Mouse (Mus musculus): Measurements from ENCODE around the gene Orai2. TPM values are rescaled to one million over a fixed set of nuclear protein-coding genes. Genes with fewer than 3 reads are reported as not detected.
"Not testable (repeated sequence)": the region's sequence is repeated elsewhere in the genome, so short reads cannot be mapped to it uniquely, and the experiment has no call there.

The Orai2 gene
- total RNA-seq (2022), result 10 to 100 TPM; 46.5 to 53.3 (median 49.2) TPM

DNA sequence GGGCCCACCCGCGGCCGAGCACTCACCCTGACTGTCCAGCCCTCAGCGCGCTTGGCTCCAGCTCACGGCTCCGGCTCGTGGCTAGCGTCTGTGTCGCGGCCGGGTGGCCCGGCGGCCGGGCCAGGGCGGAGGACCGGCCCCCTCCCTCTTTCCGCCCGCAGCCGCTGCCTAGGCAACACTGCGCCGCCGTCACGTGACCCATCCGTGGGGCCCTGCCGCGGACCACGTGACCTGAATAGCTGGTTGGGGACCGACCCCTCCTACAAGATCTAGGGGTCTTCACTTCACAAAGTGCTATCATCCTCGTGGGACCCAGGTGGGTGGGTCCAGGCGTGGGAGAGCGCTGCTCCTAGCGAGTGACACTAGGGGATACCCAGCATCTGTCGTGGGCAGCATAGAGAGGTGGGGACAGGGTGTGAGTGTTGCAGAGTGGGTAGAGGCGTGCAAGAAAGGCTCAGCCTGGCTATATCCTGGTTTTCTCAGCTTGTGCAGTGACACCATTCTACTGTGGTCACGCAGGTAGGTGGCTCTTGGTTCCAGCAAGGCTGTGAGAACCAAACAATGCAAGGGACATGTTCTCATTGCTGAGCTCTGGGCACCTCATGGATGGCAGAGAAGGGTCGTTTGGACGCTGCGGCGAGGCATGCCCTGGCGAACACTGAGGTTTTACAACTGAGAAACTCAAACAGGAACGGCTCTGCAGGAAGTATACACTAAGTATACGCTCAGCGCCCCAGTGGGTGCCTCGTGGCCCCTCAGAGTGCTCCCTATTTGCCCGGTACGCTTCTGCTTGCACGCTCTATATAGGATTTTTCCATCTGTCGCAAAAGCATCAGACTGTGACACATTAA is at the start of gene Orai2:
TSS of gene Orai2 (minus strand) at position 202 of the 851 bp plus-strand sequence.
- DNase-seq (ENCODE audit: low spot score in 2 of 2), result peak; percentile 75 to 78

DNA sequence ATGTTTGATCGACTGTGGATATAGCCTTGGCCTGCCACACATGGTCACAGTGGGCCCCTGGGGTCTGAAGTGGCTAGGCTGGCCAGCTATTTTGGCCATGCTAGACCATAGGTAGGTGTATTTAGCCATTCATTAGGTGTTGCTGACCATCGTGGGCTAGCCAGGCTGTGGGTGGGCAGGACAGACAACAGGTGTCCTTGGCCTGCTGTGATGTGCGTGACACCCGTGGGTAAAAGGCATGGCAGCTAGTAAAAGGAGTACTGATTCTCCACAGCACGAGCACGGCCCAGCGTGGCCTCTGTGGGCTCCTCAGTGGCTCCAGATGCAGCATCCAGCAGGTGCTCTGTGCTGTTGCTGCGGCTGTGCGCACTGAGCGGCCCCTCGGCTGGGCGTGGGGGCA is 48.1 kb upstream of the Orai2 start:
- no peak for DNase-seq (ENCODE audit: low spot score in 2 of 2)

- DNase-seq (ENCODE audit: low spot score in 2 of 2), result no peak
Measured at GRCm38 (mm10) chr5:136217932-136218381, 47.4 kb upstream of the Orai2 start.

- DNase-seq (ENCODE audit: low spot score in 2 of 2), result no peak
Measured at GRCm38 (mm10) chr5:136217004-136217665, 46.6 kb upstream of the Orai2 start.

DNA sequence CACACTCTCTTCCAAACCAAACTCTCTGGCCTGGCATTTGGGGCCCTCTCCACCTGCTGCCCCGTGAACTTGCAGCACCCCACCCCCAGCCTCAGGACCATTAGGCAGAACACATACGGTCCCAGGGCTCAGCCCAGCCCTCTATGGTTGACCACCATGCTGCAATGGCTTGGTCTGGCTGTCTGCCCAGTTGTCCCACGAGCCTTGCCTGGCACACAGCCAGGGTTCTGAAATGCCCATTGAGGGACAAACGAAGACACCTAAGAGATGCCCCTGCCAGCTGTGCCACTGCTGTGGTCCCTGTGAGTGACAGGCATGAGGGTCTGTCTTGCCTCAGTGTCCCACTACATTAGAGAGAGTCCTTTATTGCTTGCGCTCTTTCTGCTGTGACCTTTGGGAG is 45.4 kb upstream of the Orai2 start:
- DNase-seq (ENCODE audit: low spot score in 2 of 2), result no peak

GRCm38 (mm10) chr5:136215211-136215610 is 44.7 kb upstream of the Orai2 start:
- DNase-seq (ENCODE audit: low spot score in 2 of 2), result no peak

- DNase-seq (ENCODE audit: low spot score in 2 of 2), result no peak
Measured at GRCm38 (mm10) chr5:136213716-136214115, 43.2 kb upstream of the Orai2 start.

DNA sequence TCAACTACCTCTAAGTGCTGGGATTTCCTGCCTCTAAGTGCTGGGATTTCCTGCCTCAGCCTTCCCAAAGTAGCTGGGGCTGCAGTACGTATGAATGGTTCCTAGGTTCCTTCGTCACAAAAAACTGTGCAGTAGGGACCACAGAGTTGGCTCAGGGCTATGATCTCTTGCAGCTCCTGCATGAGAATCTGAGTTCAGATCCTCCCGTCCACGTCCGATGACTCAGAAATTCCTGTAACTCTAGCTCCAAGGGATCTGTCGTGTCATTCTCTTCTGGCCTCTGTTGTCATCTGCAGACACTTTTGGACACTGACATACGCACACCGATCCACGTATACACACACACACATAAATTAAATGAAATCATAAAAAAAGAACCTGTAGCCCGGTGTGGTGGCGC is 42.2 kb upstream of the Orai2 start:
- DNase-seq (ENCODE audit: low spot score in 2 of 2), result no peak

GRCm38 (mm10) chr5:136211341-136212102 is 41.0 kb upstream of the Orai2 start:
- DNase-seq (ENCODE audit: low spot score in 2 of 2), result not testable (repeated sequence)

- DNase-seq (ENCODE audit: low spot score in 2 of 2), result no peak
Measured at GRCm38 (mm10) chr5:136210549-136210948, 40.0 kb upstream of the Orai2 start.

GRCm38 (mm10) chr5:136201832-136202231 is 31.3 kb upstream of the Orai2 start:
- peak in 1 of 2 experiments; percentile 25 for DNase-seq (ENCODE audit: low spot score in 2 of 2)

DNA sequence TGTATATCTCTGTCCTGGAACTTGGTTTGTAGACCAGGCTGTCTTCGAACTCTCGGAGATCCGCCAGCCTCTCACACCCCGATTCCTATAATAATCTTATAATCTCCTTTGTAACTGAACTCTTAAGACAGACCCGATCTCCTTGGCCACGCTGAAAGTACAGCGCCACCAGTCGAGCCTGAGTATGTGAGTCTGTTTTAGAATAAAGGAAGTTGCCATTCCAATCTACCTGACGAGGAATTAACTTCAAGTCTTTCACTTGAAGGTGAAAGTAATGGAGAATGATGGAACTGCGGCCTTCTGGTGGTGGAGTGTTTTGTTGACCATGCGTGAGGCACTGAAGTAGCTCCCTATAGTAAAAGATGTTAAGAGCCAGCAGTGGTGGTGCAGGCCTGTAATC is 29.0 kb upstream of the Orai2 start:
- DNase-seq (ENCODE audit: low spot score in 2 of 2), result no peak

DNA sequence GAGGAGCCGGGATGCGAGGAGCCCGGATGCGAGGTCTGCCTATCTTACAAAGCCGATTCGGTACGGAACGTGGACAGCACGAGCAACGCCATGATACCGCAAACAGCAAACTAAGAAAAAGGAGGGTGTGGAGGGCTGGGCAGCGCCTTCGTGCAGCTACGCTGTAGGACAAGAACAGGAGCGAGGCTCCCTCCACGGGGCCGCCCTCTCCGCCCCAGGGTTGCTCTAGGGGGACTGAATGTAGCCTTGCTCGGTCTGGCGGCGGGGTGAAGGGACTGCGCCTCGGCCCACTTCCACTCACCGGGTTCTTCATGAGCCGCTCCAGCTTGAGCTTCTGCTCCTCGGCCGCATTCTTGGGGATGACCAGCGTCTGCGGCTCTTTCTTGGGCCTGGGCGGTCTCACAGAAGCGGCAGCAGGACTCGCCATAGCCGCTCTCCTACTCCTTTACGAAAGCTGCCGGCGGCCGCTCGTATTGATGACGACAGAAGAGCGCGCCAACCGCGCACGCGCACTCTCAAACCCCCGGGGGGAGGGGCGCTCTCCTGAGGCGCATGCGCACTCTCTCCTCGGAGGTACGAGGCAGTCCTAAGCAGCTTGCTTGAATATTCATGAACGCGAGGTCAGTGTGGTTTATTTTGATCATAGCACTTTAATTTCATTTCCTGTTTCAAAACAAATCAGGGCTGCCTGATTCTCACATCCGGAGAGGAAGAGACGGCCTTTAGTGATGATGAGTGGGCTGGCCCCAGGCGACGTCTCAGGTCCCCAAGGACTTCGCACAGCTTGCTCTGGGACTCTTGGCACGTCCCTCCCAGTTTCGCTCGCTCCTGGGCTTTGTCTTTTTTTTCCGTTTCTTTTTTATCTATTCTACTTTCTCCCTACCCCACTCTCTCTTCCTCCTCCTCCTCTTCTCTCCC is 28.2 kb upstream of the Orai2 start, which contains the start of gene Prkrip1:
TSS of gene Prkrip1 (minus strand) at position 490 of the 918 bp plus-strand sequence.
- DNase-seq (ENCODE audit: low spot score in 2 of 2), result peak; percentile 87 to 89

GRCm38 (mm10) chr5:136191870-136192269 is 21.4 kb upstream of the Orai2 start:
- DNase-seq (ENCODE audit: low spot score in 2 of 2), result no peak

DNA sequence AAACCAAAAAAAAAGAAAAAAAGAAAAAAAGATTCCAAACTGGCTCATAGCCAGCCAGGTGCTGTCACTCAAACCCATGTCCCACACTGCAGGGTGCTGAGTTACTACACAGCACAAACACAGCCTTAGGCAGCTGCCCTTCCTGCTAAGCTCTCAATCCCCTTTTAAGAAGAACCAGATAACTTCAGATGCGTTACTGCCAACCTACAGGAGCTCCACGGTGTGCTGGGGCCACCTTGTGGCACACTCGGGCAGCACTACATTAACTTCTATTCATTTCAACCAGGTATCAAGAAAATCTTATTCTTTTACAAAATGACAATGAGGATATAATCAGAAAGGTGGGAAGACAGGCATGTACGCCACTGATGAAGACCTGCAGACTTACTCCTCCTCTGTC is 16.2 kb upstream of the Orai2 start:
- DNase-seq (ENCODE audit: low spot score in 2 of 2), result no peak

DNA sequence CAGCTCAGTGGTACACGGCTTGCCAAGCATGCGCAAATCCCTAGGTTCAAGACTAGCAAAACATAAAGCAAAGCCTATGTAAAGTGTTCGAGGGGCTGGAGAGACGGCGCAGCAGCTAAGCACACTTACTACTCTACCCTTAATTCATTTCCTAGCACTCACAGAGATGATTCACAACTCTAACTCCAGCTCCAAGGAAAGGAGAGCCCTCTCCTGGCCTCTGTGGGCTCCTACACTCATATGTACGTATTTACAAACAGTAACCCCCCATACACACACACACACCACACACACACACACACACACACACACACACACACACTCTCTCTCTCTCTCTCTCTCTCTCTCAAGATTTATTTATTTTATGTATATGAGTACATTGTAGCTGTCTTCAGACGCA is 13.3 kb upstream of the Orai2 start:
- no peak for DNase-seq (ENCODE audit: low spot score in 2 of 2)

- DNase-seq (ENCODE audit: low spot score in 2 of 2), result no peak
Measured at GRCm38 (mm10) chr5:136182830-136183229, 12.3 kb upstream of the Orai2 start.

GRCm38 (mm10) chr5:136182049-136182448 is 11.5 kb upstream of the Orai2 start:
- peak in 1 of 2 experiments; percentile 34 for DNase-seq (ENCODE audit: low spot score in 2 of 2)

DNA sequence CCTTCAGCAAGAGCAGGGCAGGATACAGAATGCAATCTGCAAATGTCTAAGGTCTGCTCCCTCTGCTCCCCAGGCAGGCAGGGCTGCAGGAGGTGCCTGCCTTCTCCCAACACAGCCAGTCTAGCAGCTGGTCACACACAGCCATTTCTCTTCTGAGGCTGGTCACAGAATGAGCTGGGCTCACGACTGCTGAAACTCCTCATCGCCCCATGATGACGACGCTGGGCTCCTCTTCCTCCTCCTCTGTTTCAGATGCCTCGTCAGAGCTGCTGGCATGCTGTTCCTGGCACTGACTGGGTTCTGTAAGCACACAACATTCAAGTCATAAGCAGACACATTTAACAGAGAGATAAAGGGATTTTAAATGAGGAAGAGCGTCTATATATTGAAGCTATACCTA is 10.7 kb upstream of the Orai2 start:
- no peak for DNase-seq (ENCODE audit: low spot score in 2 of 2)

- DNase-seq (ENCODE audit: low spot score in 2 of 2), result no peak
Measured at GRCm38 (mm10) chr5:136179594-136179993, 9.1 kb upstream of the Orai2 start.

Data from left cerebral cortex, adult 8-10 months (tissue).